Mouse (Mus musculus) brown adipose tissue, adult 24 weeks (tissue): ENCODE data around the gene Rad51b. TPM values are rescaled to one million over a fixed set of nuclear protein-coding genes. Genes with fewer than 3 reads are reported as not detected.
A peak's percentile ranks its signal among the peaks of the same experiment; 100 is the strongest.

Experiments used
- H3K27ac ChIP-seq: fragments of 200-500 bp; replicated peaks from 2 replicates; pipeline ENCODE4 v1.5.1; 2012; ENCODE audit warnings: low read depth, mild to moderate bottlenecking, low read length
- H3K4me1 ChIP-seq: fragments of 200-500 bp; 2 replicates; pipeline ENCODE4 v1.6.1; 2012; ENCODE audit warnings: low read length, mixed read lengths; ENCODE audit not compliant: control insufficient read depth, insufficient read depth, insufficient read length
- H3K4me3 ChIP-seq: fragments of 200-500 bp; 2 replicates; pipeline ENCODE4 v1.5.1; 2012; ENCODE audit warnings: low read depth, mild to moderate bottlenecking, low read length, moderate library complexity; ENCODE audit not compliant: insufficient read depth
- polyA plus RNA-seq: library from polyadenylated mRNA; stranded (reverse); fragments of >200 nt; gene quantifications from 2 replicates; pipeline ENCODE4 v1.2.4, GENCODE M21; 2012; ENCODE audit not compliant: missing spikeins, insufficient read depth, insufficient read length

Rad51b gene
- polyA plus RNA-seq, 1 experiment, result 0.75 TPM

DNA sequence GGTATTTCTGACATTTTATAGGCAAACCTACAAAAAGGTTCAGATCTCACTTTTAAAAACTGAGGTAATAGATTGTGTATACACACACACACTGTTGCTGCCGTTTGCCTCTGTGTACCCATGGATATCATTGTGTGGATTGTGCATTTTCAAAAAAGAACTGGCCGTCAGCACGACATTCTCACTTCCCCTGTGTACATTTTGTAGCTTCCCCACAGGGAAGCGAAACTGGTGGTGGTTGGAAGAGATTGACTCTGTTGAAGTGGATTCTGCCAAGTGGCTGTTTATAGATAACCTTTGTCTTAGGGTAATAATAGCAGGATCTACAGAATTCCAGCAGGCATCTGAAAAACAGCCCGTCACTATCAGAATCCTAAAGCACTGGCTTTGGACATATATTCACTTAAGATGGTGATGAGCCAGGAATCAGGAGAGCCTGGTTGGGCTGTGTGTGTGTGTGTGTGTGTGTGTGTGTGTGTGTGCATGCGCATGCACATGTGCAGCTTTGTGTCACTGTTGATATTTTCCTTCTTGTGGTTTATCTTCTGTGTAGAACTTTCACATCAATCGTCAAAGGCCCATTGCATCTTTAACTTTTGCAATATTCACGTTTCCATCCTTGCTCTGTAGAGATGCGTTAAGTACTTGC is 336.5 kb downstream of the Rad51b start:
- Histone ChIP-seq H3K4me1 (no peaks in the 10 kb centered on the region), H3K27ac (peak overlapping the region; percentile 77)

DNA sequence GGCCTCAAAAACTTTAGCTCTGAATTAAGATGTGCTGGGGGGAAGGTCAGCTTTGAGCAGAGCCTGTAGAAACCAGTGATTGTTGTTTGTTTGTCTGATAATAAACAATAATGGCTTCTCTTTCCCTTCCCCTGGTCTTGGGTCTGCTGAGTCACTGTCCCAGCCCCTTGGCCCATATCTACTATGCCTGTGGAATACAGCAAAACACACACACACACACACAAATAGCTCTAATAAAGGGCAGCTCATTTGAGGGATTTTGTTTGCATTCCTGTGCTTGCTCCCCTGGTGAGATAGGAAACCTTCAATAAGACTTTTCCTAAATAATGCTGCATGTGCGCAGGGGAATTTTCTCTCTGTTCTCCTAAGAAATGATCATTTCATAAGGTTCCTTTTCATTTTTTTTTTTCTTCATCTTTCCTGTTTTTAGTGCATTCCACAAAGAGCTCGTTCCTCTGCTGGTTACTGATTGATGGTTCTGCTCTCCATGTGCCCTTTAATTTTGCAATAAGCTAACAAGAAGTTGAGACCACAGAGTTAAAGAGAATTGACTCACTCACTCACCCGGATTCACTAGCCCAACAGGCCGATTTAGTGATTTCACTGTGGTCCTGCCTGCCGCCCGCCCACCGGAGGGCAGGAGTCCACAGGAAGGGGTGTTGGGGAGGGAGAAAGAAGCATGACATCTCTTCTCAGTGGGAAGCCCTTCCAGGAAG is 344.6 kb downstream of the Rad51b start:
- Histone ChIP-seq H3K4me1 (peaks cover 3% of the 10 kb centered on the region; the same call in 1 of the 2 replicates), H3K4me3 (no peak overlapping the region), H3K27ac (peak overlapping the region; percentile 80)

More for the DNA sequence above, 336.5 kb downstream of the Rad51b start:
- H3K4me3 ChIP-seq, result no peak overlapping the region

DNA sequence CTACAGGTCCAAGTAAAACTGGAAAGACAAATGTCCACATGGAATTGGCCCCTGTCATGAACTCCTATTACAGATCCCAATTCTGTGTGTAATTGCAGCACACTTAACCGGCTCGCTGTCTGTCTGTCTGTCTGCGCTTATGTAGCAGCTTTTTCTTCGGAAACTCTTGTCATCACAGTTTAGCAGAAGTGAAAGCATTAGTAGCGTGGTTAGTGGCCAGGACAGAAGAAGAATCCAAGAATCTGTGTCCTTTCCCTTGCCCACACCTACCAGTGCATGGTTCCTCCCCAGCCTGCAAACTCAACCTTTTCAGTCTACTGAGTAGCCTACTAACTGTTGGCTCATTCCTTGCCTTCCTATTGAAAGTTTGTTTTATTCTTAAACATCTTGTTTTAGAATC is 345.6 kb downstream of the Rad51b start:
- peaks cover 8% of the 10 kb centered on the region; the same call in 1 of the 2 replicates for H3K4me1 ChIP-seq
- H3K27ac ChIP-seq, result no peak overlapping the region
- no peak overlapping the region for H3K4me3 ChIP-seq

DNA sequence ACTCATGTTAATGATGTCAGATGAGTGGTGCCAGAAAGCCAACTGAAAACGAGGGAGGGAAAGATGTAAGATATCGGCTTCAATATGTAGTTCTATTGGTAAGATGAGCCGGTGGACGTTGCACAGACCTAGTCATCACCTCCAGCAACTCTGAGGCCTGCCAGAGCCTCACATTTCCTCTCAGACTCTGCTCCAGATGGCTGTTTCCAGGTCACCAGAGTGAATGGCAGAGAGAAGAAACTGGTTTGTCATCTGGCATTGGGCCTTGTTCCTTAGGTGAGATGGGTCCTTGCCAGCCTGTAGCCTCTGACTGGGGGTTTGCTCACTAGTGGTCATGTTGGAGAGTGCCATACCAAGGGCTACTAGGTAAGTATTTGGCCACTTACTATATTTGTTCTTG is 348.6 kb downstream of the Rad51b start:
- peaks cover 8% of the 10 kb centered on the region; the same call in 1 of the 2 replicates for H3K4me1 ChIP-seq
- no peak overlapping the region for H3K4me3 ChIP-seq
- H3K27ac ChIP-seq, result no peak overlapping the region

DNA sequence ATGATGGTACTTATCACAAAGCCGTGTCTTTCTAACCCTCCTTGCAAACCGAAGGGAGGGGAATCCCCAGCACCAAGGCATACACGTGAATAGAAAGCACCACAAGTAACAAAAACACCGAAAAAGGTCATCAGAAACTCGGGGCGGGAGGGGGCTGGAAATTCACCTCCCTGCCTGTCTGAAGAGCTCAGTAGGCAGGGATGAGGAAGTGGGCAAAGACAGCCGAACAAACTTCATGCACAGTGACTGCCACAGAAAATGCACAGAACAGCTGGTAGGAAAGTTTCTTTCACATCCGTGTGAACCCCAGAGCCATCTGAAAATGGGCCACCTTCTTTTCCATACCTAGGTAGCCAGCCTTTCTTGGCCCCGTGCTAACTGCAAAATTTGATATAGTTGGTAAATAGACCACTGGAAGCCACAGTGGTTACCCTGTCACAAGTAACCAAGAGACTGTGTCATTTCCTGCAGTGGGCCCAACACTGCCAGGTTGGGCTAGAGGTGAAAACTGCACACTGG is 349.6 kb downstream of the Rad51b start:
- Histone ChIP-seq H3K27ac (peak overlapping the region; percentile 23; the same call in 1 of the 2 replicates), H3K4me1 (peaks cover 8% of the 10 kb centered on the region; the same call in 1 of the 2 replicates), H3K4me3 (no peak overlapping the region)

DNA sequence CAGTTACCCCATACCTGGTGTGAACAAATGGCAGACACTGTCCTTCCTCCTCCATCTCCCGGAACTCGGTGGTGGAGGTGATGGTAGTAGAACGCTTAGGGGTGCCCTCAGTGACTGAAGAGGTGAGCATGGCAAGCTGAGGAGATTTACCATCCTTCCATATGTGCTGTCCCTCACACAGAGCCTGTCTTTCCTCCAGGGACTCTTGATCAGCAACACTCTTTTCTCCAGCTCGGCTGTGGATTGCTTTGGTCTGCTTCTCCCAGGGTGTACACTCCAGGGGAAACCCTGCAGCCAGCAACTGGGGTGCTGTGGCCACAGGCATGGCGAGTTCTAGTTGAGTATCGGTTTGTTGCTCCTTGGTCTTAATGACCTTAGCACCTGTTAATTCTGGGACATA is 350.3 kb downstream of the Rad51b start:
- Histone ChIP-seq H3K4me1 (peaks cover 6% of the 10 kb centered on the region; the same call in 1 of the 2 replicates), H3K4me3 (no peak overlapping the region), H3K27ac (0 out of 2 replicates have a peak overlapping the region, but pooled peaks have one; percentile 48)

DNA sequence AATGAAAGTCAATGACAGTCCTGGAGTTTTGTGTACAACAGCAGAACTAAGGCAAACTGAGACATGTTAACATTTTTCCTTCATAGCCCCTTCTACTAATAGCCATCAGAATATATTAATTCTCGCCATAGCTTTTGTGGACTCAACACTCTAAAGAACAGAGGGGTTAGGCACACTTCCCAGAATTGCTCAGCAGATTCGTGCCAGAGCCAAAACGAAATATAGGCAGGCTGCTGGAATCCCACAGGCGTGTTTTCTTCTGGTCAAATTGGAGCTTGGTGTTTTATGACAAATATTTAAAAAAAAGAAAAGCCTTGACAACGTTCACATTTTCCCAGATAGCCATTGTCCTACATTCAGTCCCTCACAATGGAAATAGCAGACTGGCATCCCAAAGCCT is 350.9 kb downstream of the Rad51b start:
- Histone ChIP-seq H3K4me3 (no peak overlapping the region), H3K4me1 (peaks cover 6% of the 10 kb centered on the region; the same call in 1 of the 2 replicates), H3K27ac (no peak overlapping the region)

DNA sequence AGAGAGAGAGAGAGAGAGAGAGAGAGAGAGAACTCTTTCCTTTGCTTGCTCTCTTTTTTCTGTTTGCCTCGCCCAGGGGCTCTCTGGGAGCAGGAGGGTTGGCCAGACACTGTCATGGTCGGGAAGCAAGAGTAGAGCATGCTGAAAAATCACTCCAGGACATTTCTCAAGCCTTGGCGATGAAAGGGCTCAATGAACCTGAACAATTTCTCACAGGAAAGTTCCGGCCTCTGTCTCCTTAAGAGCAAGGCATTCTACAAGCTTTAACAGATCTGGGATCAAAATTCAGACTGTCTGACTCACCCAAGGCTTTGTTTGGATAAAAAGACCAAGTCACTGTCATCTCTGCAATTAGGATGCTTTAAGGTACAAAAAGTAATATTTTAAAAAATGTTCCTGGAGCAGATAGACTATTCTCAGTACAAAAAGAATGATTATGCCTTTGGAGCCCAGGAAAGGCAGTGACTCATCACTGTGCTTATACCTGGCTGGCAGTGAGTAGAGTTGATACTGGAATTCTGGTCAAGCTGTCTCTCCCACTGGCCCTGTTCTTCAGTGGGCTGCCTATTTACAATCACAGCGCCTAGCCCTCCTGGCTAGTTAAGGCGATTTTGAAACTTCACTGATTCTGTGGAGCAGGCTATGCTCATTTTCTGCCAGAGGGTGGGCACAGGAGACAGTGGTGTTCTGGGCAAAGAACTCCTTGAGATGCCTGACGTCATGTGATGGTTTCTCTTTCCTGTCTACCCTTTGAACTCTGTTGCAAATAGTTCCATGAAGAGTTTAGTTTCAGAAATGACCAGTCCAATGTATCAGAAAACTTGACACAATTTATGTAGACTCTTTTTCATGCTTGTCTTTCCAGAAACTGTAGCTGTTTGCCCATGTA is 352.0 kb downstream of the Rad51b start:
- Histone ChIP-seq H3K4me3 (no peak overlapping the region), H3K27ac (no peak overlapping the region), H3K4me1 (peaks cover 6% of the 10 kb centered on the region; the same call in 1 of the 2 replicates)

DNA sequence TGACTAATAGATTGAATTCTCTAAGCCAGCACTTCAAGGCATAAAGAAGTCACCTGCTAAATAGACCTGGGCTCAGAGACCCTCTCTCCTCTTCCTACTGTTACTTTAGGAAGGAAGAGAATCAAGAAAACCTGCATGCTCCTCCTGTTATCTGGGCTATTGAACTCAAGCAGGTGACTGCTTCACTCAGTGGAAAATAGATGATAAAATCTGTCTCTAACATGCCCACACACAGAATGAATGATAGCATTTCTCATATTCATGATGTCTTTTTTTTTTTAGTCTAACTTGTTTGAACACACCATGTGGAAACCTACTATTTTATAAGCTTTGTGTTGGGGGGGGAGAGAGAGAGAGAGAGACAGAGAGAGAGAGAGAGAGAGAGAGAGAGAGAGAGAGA is 352.7 kb downstream of the Rad51b start:
- Histone ChIP-seq H3K27ac (no peak overlapping the region), H3K4me3 (no peak overlapping the region), H3K4me1 (peaks cover 6% of the 10 kb centered on the region; the same call in 1 of the 2 replicates)

DNA sequence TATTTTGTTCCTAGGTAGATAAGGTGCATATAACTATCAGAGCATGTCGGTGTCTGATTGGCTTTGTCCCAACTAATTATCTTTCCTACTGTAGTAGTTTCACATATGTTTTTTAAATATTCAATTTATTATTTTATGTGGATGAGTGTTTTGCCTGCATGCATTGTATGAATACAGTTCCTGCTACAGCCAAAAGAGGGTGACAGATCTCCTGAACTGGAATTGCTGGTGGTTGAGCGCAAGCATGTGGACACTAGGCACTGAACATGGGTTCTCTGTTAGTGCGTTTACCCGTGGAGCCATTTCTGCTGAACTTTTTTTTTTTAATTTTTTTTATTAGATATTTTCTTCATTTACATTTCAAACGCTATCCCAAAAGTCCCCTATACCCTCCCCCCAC is 358.1 kb downstream of the Rad51b start:
- no peak overlapping the region for H3K4me3 ChIP-seq
- H3K4me1 ChIP-seq, result no peaks in the 10 kb centered on the region
- no peak overlapping the region for H3K27ac ChIP-seq

DNA sequence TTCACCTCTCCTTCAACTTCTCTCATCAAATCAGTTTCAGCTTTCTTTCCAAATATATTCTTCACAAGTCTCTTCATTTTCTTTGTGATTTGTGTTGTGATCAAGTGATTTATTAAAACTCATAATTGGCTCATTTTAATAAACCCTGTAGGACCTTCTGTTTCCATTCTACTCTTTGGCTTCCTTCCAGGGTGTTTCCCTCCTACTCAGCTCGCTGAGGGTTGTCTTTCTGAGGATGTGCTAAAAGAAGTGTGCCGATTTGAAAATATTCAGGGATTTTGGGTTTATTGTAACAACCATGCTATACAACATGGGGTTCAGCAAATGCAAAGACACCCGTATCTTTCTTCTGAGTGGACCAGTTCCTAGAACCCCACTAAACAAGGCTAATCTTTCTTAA is 361.8 kb downstream of the Rad51b start:
- no peaks in the 10 kb centered on the region for H3K4me1 ChIP-seq
- H3K27ac ChIP-seq, result no peak overlapping the region
- no peak overlapping the region for H3K4me3 ChIP-seq

DNA sequence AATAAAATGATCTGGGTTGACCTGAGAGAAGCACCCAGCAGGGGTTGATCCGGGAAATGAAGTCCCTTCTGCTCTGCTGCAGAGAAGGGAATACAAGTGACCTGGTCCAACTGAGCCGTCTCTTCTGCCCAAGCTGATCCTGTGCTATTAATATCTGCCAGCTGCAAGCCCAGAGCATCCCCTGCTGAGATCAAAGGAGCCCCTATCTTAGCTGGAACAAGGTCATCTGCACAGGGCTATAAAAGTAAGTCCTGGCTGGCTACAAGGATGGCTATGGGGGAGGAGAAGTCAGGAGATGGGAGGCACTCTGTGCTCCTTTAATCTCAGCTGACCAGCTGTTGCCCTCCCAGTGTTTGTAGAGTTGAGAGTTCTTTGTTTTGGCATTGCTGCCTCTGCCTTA is 364.2 kb downstream of the Rad51b start:
- no peak overlapping the region for H3K4me3 ChIP-seq
- no peak overlapping the region for H3K27ac ChIP-seq
- 0 out of 2 replicates have a peak, but pooled peaks cover 2% of the 10 kb centered on the region for H3K4me1 ChIP-seq

DNA sequence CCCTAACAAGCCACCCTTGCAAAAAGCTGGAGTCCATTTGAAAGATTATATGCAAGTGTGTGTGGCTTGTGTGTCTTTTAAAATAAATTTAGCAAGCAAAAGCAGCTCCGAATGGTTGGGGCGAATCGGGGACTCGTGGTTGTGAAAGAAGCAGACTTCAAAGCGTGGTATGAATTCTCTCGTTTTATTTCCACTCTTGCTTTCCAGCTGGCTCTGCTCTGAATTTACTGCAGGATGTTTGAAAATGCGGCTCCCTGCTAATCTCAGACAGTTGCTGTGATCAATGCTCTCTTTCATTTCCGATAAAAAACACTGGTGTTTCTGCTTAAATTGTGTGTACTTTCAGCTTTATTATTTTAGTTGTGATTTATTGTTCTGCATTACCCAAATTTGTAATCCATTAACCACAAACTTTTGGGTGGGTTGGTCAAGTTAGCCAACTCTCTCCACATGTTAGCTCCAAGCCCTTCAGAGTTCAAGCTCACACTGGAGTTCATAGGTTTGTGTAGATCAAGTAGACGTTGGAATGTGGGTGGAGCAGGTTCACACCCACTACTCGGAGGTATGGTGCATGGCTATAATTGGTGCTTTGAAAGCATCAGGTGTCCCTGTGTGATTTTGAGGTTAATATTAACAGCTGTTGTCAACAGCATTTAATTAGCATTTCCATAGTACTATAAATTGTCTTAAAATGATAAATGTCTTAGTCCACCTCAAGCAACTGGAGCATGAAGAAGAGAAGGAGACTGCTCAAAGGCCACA is 366.2 kb downstream of the Rad51b start:
- Histone ChIP-seq H3K4me1 (0 out of 2 replicates have a peak, but pooled peaks cover 2% of the 10 kb centered on the region), H3K4me3 (no peak overlapping the region; the same call in 1 of the 2 replicates), H3K27ac (no peak overlapping the region)

DNA sequence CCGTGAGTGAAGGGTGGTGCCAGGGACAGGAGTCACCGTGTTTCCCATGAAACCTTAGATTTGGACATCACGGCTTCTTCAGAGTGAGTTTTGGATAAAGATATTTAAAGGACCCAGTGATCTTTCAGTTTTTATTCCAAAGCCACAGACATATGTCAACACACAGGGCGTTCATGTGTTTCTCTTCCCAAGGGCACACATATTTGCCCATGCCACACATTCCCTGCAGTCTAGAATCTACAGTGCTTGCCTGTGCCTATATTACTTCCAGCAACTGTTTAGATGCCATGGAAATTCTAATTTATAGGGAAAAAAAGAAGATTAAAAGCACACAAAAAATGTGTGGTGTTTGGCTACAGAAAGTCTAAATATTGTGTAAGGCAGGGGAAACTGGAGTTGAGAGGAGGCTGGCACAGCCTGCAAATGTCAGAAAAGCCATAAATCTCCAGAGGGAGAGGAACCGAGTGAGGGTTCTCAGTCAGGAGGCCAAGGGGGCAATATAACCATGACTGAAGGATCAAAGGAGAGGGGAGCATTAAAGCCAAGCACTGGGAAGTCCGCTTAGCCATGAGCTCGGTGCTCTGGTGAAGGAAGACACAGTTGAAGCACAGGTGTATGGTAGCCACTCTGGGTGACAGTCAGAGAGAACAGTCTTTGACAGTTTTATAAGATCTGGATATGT is 367.0 kb downstream of the Rad51b start:
- no peak overlapping the region for H3K27ac ChIP-seq
- no peak overlapping the region for H3K4me3 ChIP-seq
- H3K4me1 ChIP-seq, result 0 out of 2 replicates have a peak, but pooled peaks cover 2% of the 10 kb centered on the region
